ENCODE assay signal across 8 mouse cellular contexts in the genomic region with DNA sequence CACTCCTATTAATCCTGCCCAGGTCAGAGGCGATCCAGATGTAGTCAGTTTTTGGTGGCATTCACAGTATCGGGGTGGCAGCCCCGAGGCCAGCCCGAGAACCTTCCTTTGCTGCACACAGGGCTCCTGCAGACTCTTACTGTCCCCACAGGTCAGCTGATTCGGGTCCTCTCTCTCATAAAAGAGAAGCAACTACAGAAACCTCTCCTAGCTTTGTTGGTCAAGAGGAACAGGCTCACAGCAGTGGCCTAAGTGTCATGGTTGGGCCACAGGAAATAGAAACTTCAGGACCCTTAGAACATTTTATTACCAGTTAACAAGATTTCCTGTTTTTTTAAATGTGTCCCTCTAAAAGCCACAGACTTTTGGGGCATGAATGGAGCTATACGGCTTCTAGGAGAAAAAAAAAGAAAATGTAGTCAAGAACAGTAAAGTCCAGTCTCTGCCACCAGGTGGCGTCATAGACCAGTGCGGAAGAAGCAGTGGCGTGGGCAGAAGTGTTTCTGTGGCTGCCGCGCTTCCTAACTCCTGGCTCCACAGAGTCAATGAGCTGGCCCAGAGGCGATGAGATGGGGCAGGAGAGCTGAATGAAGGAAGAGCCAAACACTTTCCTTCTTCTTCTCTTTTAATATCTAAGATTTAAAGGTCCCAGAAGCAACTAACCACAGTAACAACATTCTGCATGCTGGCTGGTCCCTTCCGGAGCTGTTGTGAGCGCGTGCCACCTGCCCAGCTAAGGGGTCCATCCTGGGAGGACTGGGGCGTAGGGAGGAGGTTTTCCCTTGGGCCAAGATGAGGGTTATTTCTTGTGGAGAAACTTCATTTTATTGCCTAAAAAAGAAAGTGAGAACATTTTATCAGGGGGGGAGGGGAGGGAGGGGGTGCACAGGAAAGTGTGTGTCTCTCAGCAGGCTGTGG. TPM values are rescaled to one million over a fixed set of nuclear protein-coding genes. Genes with fewer than 3 reads are reported as not detected.
DNase-seq lines count a peak whose midpoint lies in the region; ATAC-seq and TF ChIP-seq lines count a peak whose summit lies in the region.

No protein-coding gene starts in this region.

- peaks cover 16% of the 10 kb centered on the region for H3K4me1 ChIP-seq in limb, embryonic 10.5 days
- H3K4me1 ChIP-seq in midbrain, embryonic 14.5 days (ENCODE audit: control insufficient read depth, insufficient read depth, low read length), result no peaks in the 10 kb centered on the region
- H3K4me1 ChIP-seq in small intestine, adult 2 months (ENCODE audit: control insufficient read depth, insufficient read depth, insufficient read length, low read length), result no peaks in the 10 kb centered on the region

- peak; percentile 46; the same call in 1 of the 2 replicates for ATAC-seq in midbrain, embryonic 14.5 days (ENCODE audit: low FRiP score, low TSS enrichment)

- H3K27me3 ChIP-seq in limb, embryonic 10.5 days (ENCODE audit: low read depth, poor library complexity, severe bottlenecking), result no peaks in the 10 kb centered on the region
- no peaks in the 10 kb centered on the region for H3K27me3 ChIP-seq in midbrain, embryonic 14.5 days (ENCODE audit: control insufficient read depth, insufficient read depth, low read length)
- no peaks in the 10 kb centered on the region for H3K27me3 ChIP-seq in small intestine, adult 2 months (ENCODE audit: control insufficient read depth, insufficient read depth, low read length)

- TF ChIP-seq CTCF in small intestine, adult 2 months (IDR thresholded peaks at IDR 0.05; ENCODE audit: extremely low read depth, insufficient read length, insufficient replicate concordance, low read depth, low read length), result peak; percentile 75; the same call in 1 of the 2 replicates

- WGBS in limb, embryonic 10.5 days, result 58% methylated on average over 16 of the region's 16 CpGs
- 53% methylated on average over 16 of the region's 16 CpGs for WGBS in midbrain, embryonic 14.5 days
- 40% methylated on average over 16 of the region's 16 CpGs for WGBS in small intestine, adult 2 months

- no peak for TF ChIP-seq POLR2A in small intestine, adult 2 months (IDR thresholded peaks at IDR 0.05; ENCODE audit: low read depth, low read length)

- H3K4me3 ChIP-seq in limb, embryonic 10.5 days, result no peak overlapping the region
- no peak overlapping the region for H3K4me3 ChIP-seq in midbrain, embryonic 14.5 days (replicated peaks; ENCODE audit: low read depth, low read length)
- peak overlapping the region; percentile 24 for H3K4me3 ChIP-seq in small intestine, adult 2 months (ENCODE audit: low read depth, low read length)

- DNase-seq in urinary bladder, adult 18-20 months (ENCODE audit: low spot score in 2 of 2), result peak; percentile 59 to 62
- no peak for DNase-seq in urinary bladder, postnatal 10 days (ENCODE audit: low spot score)
- DNase-seq in embryo, embryonic 9.5 days (ENCODE audit: extremely low spot score), result peak; percentile 73
- peak; percentile 76 to 89 for DNase-seq in heart, adult 18-20 months
- peak; percentile 41 for DNase-seq in kidney, adult 11 months
- DNase-seq in limb, embryonic 10.5 days (ENCODE audit: low spot score), result peak; percentile 87
- DNase-seq in midbrain, embryonic 14.5 days, result peak; percentile 93

- H3K4me2 ChIP-seq in midbrain, embryonic 14.5 days (ENCODE audit: low read length), result no peak overlapping the region

- no peaks in the 10 kb centered on the region for H3K9me3 ChIP-seq in limb, embryonic 10.5 days (replicated peaks)
- H3K9me3 ChIP-seq in midbrain, embryonic 14.5 days (ENCODE audit: control insufficient read depth, low read length), result no peaks in the 10 kb centered on the region

- peaks cover 67% of the 10 kb centered on the region for H3K36me3 ChIP-seq in limb, embryonic 10.5 days
- H3K36me3 ChIP-seq in midbrain, embryonic 14.5 days (ENCODE audit: control insufficient read depth, insufficient read depth, low read length), result peaks cover 36% of the 10 kb centered on the region
- H3K36me3 ChIP-seq in small intestine, adult 2 months (ENCODE audit: control insufficient read depth, insufficient read depth, low read length), result no peaks in the 10 kb centered on the region

- no peak overlapping the region for H3K9ac ChIP-seq in midbrain, embryonic 14.5 days (replicated peaks; ENCODE audit: low read length)

- no peak overlapping the region for H3K27ac ChIP-seq in limb, embryonic 10.5 days
- H3K27ac ChIP-seq in midbrain, embryonic 14.5 days (replicated peaks; ENCODE audit: low read depth, low read length), result no peak overlapping the region
- no peak overlapping the region for H3K27ac ChIP-seq in small intestine, adult 2 months (ENCODE audit: insufficient read depth, low read depth, low read length)

RNA-seq across cellular contexts. Expression of a gene that starts 42.6 kb away (rescaled TPM):
- total RNA-seq in heart, adult 18-20 months (2021), result 10 to 100 TPM; 60.2 to 65.0 TPM
- polyA plus RNA-seq in limb, embryonic 10.5 days (2016; fragmentation: Nextera tagmentation; extraction: Ambion mirVana), result 28.2 and 35.5 TPM in 2 replicates
- 244 and 294 TPM in 2 replicates for polyA plus RNA-seq in midbrain, embryonic 14.5 days (2014; fragmentation: Nextera tagmentation; extraction: Ambion mirVana)
- 55.7 and 124 TPM in 2 replicates for polyA plus RNA-seq in small intestine, adult 2 months (2012; rRNA removed)
